Mouse (Mus musculus): ENCODE measurements around the gene Slc12a8.

The Slc12a8 gene

DNA sequence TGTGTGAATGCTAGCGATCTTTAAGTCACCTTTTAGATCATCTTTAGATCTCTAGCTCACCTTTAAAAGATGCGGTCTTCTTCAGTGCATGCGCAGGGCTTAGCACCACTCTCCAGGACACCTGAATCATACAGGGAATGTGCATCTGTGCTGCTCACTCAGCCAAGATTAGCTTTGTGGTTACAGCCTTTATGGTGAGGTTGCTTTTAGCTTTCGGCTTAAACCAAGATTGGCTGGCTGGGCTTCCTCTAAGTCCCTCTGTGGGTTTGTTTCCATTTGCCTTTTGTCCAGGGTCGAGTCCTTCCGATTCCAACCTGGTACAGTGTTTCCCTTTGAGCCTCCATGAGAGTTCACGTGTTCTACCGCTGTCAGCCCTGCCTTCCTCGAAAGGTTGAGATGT lies 187.2 kb downstream of the Slc12a8 start:
- DNase-seq, result peak in 1 of 2 experiments; percentile 49

DNA sequence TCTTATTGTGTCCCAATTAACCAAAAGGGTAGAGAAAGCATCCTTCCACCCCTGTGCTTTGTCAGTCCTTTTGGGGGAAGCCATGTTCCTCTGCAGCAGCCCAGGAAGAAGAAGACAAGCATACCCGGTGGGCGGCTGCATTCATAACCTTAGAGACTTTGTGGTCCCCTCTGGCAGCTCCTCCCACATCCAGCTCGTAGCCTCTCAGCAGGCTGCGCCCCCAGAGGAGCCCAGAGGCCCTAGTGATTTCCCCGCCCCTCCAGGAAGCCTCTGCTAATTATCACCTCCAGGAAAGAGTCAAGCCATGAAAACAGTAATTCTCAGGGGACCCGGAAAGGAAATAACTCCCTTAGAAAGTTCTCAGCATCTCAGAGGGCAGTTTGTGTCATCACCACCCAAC lies 188.1 kb downstream of the Slc12a8 start:
- DNase-seq, result no peak

GRCm38 (mm10) chr16:33706111-33706890 lies 189.2 kb downstream of the Slc12a8 start:
- no peak for DNase-seq

- no peak for DNase-seq
These were observed 190.9 kb downstream of the Slc12a8 start for GRCm38 (mm10) chr16:33708031-33708430.

- DNase-seq, result no peak
These were observed 191.7 kb downstream of the Slc12a8 start for GRCm38 (mm10) chr16:33708585-33709397.

Measured in cerebellum, postnatal 14 days (tissue).